Mouse (Mus musculus) bone marrow macrophage, adult 2 months (primary cell): ENCODE measurements around the gene St6galnac1. TPM values are rescaled to one million over a fixed set of nuclear protein-coding genes. Genes with fewer than 3 reads are reported as not detected.

Experiments used
- H3K27ac ChIP-seq: 2 replicates; pipeline ENCODE4 v1.5.1; 2012; ENCODE audit warnings: low read depth, low read length; ENCODE audit not compliant: insufficient read depth
- H3K4me1 ChIP-seq: 2 replicates; pipeline ENCODE4 v1.6.1; 2012; ENCODE audit warnings: low read length; ENCODE audit not compliant: control insufficient read depth, insufficient read depth
- H3K4me3 ChIP-seq: 2 replicates; pipeline ENCODE4 v1.5.1; 2012; ENCODE audit warnings: mild to moderate bottlenecking, low read length, moderate library complexity; ENCODE audit not compliant: insufficient read depth
- CTCF ChIP-seq: IDR thresholded peaks from 2 replicates; pipeline ENCODE4 v1.5.1; 2012; ENCODE audit warnings: low read depth, mild to moderate bottlenecking, low read length, moderate library complexity
- POLR2A ChIP-seq: IDR thresholded peaks from 2 replicates; pipeline ENCODE4 v1.6.1; 2012; ENCODE audit warnings: mild to moderate bottlenecking, low read depth, low read length, borderline replicate concordance
- polyA plus RNA-seq: library from polyadenylated mRNA; stranded (reverse); fragments of >200 nt; gene quantifications from 2 replicates; pipeline ENCODE4 v1.2.4, GENCODE M21; 2012; ENCODE audit not compliant: missing spikeins, insufficient read depth, insufficient read length

Gene St6galnac1
- polyA plus RNA-seq, 1 experiment, result not detected

DNA sequence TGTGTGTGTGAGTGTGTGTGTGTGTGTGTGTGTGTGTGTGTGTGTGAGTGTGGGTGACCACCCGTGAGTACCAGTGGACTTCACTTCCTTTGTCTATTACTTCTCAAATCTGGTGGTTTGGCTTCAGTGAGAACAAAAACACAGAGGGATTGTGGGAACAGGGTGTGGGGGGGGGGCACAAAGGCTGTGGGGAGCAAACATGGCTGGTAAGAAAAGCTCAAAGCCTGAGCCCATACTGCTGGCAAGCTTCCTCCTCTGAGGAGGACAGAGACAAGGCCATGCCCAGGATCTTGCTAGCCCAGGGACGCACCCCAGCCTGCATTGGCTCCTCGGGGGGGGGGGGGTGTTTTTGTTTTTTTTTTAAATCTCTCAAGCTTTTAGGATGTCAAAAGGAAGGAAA, 32.2 kb upstream of the St6galnac1 start:
- no peak overlapping the region for H3K4me3 ChIP-seq
- TF ChIP-seq POLR2A, result no peak
- TF ChIP-seq CTCF, result no peak
- H3K4me1 ChIP-seq, result peaks cover 12% of the 10 kb centered on the region
- no peak overlapping the region for H3K27ac ChIP-seq

DNA sequence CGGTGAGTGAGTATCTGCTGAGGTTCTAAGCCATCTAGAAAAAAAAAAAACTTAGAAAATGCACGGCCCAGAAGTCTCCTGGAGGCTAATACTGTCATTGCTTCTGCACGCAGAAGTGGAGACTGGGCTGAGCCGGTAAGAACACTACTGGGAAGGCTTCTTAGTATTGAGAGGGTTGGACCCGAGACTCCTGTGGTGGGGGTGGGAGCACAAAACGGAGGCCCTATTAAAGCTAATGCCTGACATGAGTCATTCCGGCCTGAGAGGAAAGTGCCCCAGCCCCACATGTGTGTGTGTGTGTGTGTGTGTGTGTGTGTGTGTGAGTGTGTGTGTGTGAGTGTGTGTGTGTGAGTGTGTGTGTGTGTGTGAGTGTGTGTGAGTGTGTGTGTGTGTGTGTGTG, 31.8 kb upstream of the St6galnac1 start:
- Histone ChIP-seq H3K27ac (no peak overlapping the region), H3K4me3 (no peak overlapping the region)
- TF ChIP-seq CTCF (no peak), POLR2A (no peak)

DNA sequence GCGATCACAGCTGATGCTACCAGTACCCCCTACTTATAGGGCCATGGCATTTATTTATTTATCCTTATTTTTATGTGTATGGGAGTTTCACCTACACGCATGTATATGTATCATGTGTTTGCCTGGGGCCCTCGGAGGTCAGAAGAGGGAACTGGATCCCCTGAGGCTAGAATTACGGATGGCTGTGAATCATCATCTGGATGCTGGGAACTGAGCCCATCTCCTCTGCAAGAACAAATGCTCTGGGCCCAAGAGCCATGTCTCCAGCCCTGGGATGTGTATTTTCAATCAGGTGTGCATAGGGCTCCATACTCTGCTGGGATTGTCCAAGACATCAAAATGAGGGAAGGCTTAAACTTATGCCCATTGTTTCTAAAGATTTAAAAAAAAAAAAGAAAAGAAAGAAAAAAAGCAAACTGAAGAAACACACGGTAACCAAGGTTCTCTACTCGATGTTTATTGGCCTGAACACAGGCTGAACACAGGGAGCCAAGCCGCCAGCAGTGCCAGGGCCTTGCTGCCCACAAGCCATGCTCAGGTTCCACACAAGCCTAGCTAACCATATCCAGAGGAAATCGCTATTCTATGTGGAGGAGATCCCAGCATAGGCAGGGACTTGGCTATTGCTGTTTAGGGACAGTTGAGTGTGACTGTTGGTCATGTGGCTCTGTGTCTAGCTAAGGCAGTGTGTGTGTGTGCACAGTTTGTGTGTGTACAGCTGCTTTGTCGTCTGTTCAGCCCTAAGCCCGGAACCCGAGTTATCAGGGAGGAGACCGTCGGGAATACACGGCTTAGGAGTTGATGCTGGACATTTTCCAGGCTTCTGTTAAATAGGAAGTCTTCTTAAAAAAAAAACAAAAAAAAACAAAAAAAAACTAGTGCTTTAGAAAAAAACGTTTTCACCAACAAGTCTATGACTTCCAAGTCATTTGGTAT, 31.1 kb upstream of the St6galnac1 start:
- H3K27ac ChIP-seq, result no peak overlapping the region
- no peak overlapping the region for H3K4me3 ChIP-seq
- TF ChIP-seq POLR2A, result no peak
- TF ChIP-seq CTCF, result no peak
- peaks cover 12% of the 10 kb centered on the region for H3K4me1 ChIP-seq

More for the DNA sequence above, 31.8 kb upstream of the St6galnac1 start:
- peaks cover 12% of the 10 kb centered on the region for H3K4me1 ChIP-seq

GRCm38 (mm10) chr11:116802709-116803108, 27.4 kb upstream of the St6galnac1 start:
- peaks cover 4% of the 10 kb centered on the region for H3K4me1 ChIP-seq
- TF ChIP-seq POLR2A (no peak), CTCF (no peak)
- no peak overlapping the region for H3K4me3 ChIP-seq
- H3K27ac ChIP-seq, result no peak overlapping the region

DNA sequence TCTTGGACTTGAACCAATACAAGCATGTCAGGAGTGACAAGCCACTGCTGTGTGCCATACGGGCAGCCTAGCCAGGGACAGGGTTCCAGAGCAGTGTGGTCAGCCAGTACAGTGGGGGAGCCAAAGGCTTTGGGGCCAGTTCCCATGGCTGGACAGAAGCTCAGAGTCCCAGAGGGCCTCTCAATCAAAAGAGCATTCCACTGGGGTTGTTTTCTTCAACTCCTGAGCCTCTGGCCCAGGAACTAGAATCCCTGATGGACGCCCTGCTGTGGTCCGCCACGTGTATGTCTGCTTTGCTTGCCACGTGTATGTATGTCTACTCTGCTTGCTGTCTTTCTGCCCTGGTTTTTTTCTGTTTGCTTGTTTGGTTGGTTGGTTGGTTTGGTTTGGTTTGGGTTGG, 25.8 kb upstream of the St6galnac1 start:
- TF ChIP-seq POLR2A (no peak), CTCF (no peak)
- Histone ChIP-seq H3K27ac (no peak overlapping the region), H3K4me1 (no peaks in the 10 kb centered on the region), H3K4me3 (no peak overlapping the region)

DNA sequence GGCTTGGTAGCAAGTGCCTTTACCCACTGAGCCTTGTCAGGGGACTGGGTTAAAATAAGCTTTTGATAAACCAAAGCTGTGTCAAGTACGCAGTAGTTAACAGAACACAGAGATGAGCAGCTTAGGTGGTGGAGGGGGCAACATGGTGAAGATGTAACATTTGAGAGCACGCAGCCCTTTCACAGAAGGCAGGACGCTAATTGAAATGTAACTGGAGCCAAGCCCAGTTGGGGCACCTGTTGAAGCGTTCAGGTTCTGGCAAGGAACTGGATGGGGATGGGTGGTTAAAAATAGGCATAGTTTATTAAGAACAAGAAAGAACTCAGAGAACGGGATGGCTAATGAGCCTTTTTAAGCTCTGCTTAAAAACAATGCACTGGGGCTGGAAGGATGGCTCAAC, 24.1 kb upstream of the St6galnac1 start:
- no peaks in the 10 kb centered on the region for H3K4me1 ChIP-seq
- H3K27ac ChIP-seq, result no peak overlapping the region
- no peak overlapping the region for H3K4me3 ChIP-seq
- TF ChIP-seq POLR2A (no peak), CTCF (no peak)

DNA sequence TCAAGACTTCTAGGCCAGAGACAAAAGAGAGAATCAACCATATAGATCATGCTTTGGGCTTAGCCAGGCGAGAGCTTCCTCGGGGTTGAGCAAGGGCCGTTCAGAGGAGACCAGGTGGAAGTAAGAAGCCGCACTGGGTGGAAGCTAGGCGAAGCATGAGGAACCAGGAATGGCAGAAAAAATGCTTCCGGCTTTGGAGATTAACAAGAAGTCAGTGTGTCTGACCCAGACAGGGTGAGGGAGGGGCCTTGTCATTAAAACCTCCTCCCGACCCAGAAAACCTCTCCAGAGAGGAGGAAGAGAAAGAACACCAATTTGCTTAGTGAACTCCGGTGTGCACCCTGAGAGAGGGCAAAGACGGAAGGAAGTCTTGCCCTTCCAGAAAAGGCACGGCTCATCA, 8.9 kb upstream of the St6galnac1 start:
- H3K4me3 ChIP-seq, result no peak overlapping the region
- TF ChIP-seq CTCF, result no peak
- H3K4me1 ChIP-seq, result peaks cover 8% of the 10 kb centered on the region
- no peak overlapping the region for H3K27ac ChIP-seq

- Histone ChIP-seq H3K4me3 (peak overlapping the region; percentile 11; the same call in 1 of the 2 replicates), H3K4me1 (peaks cover 8% of the 10 kb centered on the region), H3K27ac (no peak overlapping the region)
- TF ChIP-seq CTCF (no peak), POLR2A (no peak)
These were observed 7.4 kb upstream of the St6galnac1 start for GRCm38 (mm10) chr11:116782737-116783145.

DNA sequence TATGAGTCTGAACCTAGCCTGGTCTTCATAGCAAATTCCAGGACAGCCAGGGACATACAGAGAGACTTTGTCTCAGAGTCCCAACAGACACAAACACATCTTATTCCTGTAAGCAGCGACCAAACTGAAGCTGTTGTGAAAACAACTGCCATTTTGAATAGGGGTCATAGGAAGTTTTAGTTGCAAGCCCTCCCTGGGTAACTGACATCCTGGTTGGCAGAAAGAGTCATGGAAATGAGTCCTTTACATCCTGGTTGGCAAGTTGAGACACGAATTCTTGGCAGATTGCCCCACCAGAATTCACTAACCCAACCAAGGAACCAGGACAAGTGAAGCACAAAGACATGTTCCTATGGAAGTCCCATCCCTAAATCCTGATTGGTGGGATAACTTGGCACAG, 2.1 kb downstream of the St6galnac1 start:
- no peak for TF ChIP-seq CTCF
- TF ChIP-seq POLR2A, result no peak
- no peaks in the 10 kb centered on the region for H3K4me1 ChIP-seq
- no peak overlapping the region for H3K4me3 ChIP-seq
- H3K27ac ChIP-seq, result no peak overlapping the region

DNA sequence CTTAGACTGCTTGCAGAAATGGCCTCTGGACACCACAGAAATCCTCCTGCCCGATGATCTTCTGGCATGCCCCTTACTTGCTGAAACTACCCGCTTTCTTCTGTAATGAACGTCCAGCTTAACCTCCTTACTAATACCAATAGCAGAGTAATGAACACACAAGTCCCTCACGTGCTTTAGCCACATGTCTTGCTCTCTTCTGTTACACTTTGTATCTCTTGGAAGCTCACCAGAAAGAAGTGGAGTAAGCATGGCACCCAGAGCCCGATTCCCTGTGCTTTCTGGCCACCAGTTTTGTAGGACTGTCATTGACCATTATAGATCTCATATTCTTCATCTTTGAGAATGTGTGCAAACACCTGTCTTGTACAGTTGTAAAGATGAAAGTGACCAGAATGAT, 5.4 kb downstream of the St6galnac1 start:
- TF ChIP-seq POLR2A (no peak), CTCF (no peak)
- H3K27ac ChIP-seq, result no peak overlapping the region
- H3K4me3 ChIP-seq, result no peak overlapping the region
- no peaks in the 10 kb centered on the region for H3K4me1 ChIP-seq
